Mouse (Mus musculus): ENCODE results near the gene Tmcc1.
"Not testable (repeated sequence)": the region's sequence is repeated elsewhere in the genome, so short reads cannot be mapped to it uniquely, and the experiment has no call there.

Tmcc1 gene

DNA sequence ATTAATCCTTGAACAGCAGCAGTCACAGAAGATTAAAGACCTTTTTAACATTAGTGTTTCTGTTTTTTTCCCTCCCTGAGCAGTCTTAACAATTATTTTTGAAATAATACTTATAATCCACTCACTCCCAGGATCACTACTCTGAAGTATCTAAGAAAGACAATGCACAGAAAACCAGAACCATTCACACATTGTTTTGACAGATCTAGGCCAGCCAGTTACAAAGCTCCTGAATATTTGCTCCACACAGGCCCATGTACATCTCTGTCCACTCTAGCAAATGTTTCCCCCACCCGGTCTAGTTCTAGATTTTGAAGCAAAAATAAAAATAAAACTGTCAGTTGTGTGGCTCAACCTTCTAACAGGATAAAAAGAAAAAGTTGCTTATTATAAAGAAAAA lies 45.9 kb downstream of the Tmcc1 start:
- no peak for DNase-seq (ENCODE audit: low spot score in 2 of 2)

DNA sequence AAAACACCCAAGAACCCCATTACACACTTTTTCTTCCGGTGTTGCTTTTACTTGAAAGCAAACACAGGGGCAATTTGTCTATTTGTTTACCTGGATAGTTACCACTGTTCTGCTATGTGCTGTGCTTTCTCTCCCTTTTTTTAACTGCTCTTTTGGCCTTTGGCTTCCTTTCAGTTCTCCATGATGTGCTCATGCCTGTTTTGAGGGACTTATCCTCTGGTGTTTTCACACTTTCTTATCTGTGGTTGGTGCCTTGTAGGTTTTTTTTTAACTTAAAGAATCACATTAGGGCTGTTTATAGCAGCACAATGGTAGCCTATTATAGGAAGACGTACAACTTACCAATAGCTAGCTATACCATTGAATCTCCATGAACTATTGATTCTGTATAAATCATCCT lies 51.6 kb downstream of the Tmcc1 start:
- no peak for DNase-seq (ENCODE audit: low spot score in 2 of 2)

DNA sequence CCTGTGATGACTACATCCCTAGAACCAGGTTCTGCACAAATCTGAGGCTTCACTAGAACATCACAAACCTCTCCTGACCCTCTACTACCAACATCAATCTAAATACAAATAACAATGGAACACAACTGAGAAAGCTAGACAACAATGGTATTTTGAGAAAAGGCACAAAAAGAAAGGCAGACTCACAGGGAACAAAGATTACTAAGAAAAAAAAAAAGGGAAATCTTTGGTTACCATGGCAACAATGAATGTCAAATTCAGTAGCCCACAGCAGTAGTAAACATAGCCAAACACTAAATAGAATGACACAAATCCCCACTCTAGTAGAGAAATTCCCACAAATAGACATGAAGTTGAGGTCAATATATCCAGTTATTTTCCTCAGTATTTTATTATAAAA lies 52.5 kb downstream of the Tmcc1 start:
- DNase-seq (ENCODE audit: low spot score in 2 of 2): no peak

- no peak for DNase-seq (ENCODE audit: low spot score in 2 of 2)
These were observed 54.0 kb downstream of the Tmcc1 start for GRCm38 (mm10) chr6:116139143-116139856.

DNA sequence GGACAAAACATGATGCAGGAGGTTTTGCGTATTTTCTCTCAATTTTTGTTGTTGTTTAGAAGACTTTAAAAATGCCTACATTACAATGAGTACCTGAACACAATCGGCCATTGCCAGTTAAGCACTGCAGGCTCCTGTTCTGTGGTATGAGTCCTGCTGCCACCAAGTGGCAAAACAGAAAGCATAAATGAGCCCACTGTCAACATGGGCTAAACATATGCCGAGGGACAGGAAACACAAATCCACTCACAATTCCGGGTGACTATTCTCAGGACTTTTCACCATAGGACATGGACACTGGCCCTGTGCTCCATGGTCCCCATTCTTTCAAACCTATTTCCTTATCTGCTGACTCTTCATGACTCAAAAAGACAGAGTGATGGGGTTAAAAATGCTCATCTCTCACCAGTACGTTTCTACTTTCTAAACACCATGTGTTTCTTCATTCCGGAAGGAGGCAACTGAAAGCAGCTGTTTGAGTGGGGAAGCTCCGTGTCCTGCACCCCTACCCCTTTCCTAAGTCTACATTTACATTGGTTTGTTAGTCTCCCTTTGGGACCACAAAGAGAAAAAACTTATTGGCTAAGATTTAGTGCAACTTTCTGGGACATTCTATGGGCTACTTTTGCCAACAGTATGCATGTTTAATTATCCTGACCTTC lies 57.2 kb downstream of the Tmcc1 start:
- peak in 1 of 2 experiments; percentile 19 for DNase-seq (ENCODE audit: low spot score in 2 of 2)

- no peak for DNase-seq (ENCODE audit: low spot score in 2 of 2)
These were observed 59.5 kb downstream of the Tmcc1 start for GRCm38 (mm10) chr6:116133756-116134155.

GRCm38 (mm10) chr6:116131771-116132170 lies 61.5 kb downstream of the Tmcc1 start:
- no peak for DNase-seq (ENCODE audit: low spot score in 2 of 2)

DNA sequence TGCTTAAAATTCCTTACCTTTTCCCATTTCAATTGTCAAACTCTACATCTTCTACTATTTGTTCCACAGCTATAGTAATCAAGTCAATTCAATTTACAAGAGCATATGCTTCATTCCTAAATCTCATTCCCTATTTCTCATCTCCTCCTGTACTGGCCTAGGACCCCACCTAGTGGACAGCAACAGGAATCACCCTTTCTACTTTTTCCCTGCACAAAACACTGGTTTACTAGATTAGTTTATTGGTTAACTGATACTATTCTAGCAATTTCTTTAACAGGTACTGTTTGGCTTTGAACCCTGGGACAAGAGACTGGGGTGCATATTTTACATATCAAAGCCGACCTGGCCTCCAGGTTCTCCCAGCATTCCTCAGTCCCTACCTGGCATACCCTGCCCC lies 64.6 kb downstream of the Tmcc1 start:
- DNase-seq (ENCODE audit: low spot score in 2 of 2): no peak

DNA sequence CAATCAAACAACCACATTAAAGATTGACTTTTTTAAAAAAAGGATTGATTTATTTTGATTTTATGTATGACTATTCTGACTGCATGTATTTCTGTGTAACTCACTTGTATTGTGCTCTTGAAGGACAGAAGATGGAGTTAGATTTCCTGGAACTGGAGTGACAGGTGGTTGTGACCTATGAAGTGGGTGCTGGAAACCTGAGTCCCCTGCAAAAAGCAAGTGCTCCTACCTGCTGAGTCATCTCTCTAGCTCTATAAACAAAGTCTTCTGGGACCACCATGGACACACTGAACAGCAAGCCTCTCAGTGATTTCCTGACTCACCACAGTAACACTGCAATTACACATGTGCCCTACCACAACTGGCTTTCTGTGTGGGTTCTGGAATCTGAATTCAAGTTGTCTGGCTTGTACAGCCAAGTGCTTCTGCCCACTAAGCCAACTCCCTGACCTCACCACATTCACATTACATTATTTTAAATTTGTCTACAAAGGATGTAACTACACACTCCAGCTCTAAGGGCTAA lies 65.3 kb downstream of the Tmcc1 start:
- no peak for DNase-seq (ENCODE audit: low spot score in 2 of 2)

- DNase-seq (ENCODE audit: low spot score in 2 of 2): no peak
These were observed 66.7 kb downstream of the Tmcc1 start for GRCm38 (mm10) chr6:116126577-116126976.

- no peak for DNase-seq (ENCODE audit: low spot score in 2 of 2)
These were observed 70.4 kb downstream of the Tmcc1 start for GRCm38 (mm10) chr6:116122881-116123280.

DNA sequence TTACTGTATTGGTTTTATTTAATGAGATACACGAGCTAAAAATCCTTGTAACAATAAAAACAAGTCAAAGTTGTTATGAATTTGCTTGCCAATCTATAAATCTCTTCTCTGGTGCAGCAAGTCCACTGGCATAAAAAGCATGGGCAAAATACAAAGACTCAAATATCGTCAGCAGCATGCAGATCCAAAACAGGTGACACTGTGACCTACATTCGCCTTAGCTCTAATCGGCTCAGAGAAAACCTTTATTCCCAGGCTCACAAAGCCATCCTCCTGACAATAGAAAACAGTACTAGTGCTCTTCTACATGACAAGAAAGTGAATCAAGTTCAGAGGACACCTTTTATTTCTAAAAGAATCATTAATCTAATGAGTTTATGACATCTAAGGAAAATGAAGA lies 73.6 kb downstream of the Tmcc1 start:
- no peak for DNase-seq (ENCODE audit: low spot score in 2 of 2)

DNA sequence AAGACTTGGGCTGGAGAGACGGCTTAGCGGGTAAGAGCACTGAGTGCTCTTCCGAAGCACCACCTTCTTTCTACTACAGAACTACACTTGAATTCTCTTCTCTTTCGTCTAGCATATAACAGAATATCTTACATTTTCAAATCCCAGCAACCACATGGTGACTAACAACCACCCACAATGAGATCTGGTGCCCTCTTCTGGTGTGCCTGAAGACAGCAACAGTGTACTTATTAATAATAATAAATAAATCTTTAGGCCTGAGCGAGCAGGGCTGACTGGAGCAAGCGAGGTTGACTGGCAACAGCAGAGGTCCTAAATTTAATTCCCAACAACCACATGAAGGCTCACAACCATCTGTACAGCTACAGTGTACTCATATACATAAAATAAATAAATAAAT lies 76.7 kb downstream of the Tmcc1 start:
- DNase-seq (ENCODE audit: low spot score in 2 of 2): not testable (repeated sequence)

- no peak for DNase-seq (ENCODE audit: low spot score in 2 of 2)
These were observed 82.7 kb downstream of the Tmcc1 start for GRCm38 (mm10) chr6:116110588-116110987.

- DNase-seq (ENCODE audit: low spot score in 2 of 2): peak; percentile 12 to 63
These were observed 85.6 kb downstream of the Tmcc1 start for GRCm38 (mm10) chr6:116107471-116108358.

- no peak for DNase-seq (ENCODE audit: low spot score in 2 of 2)
These were observed 86.3 kb downstream of the Tmcc1 start for GRCm38 (mm10) chr6:116106967-116107470.

DNA sequence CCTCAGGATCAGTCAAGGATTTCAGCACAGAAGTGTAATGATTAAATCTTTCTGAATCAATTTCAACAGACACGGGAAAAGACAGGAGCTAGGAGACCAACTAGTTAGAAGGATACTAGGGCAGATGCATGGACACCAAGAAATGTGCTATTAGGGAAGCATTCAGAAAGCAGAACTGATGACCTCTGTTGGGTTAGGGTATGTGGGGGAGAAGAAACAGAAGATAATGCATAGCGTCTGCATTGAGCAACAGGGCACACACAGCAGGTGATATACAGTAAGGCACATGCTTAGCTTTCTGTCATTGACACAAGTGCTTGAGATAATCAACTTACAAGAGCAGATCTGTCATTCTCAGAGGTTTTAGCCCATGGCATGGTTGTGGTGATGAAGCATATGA lies 95.7 kb downstream of the Tmcc1 start:
- DNase-seq (ENCODE audit: low spot score in 2 of 2): no peak

DNA sequence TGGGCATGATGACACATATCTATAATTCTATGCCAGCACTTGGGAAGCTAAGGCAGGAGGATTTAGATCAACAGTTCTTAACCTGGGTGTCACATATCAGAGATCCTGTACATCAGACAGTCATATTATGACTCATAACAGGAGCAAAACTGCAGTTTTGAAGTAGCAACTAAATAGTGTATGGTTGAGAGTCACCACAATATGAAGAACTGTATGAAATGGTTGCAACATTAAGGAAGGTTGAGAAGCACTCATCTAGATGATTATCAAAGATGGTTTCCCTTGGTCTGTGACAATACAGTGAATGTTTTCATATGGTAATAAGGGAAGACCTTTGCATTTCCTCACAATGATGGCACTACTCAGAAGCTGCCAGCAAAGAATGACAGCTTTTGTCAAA lies 103.9 kb downstream of the Tmcc1 start:
- DNase-seq (ENCODE audit: low spot score in 2 of 2): no peak

- no peak for DNase-seq (ENCODE audit: low spot score in 2 of 2)
These were observed 107.2 kb downstream of the Tmcc1 start for GRCm38 (mm10) chr6:116086036-116086435.

GRCm38 (mm10) chr6:116082239-116082638 lies 111.0 kb downstream of the Tmcc1 start:
- no peak for DNase-seq (ENCODE audit: low spot score in 2 of 2)

GRCm38 (mm10) chr6:116081375-116081774 lies 111.9 kb downstream of the Tmcc1 start:
- DNase-seq (ENCODE audit: low spot score in 2 of 2): no peak

DNA sequence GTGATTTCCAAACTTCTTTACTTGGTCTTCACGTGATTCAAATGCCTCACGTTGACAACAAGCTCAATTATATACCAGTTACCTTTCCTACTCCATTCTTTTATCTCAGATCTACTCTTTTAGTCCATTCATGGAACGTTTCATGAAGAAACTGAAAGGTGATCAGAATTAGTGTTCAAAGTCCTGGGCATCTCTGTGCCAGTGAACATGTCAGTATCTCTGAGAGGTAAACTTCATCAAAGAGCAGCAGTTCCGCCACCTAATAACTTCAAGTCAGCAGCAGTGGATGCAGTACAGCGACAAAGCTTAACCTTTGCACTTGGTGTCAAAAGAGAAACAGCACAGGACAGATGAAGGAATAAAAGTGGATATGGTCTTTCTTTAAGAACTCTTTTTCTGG lies 112.5 kb downstream of the Tmcc1 start:
- no peak for DNase-seq (ENCODE audit: low spot score in 2 of 2)
